Mouse (Mus musculus): ENCODE data around the gene Wdsub1.

DNA sequence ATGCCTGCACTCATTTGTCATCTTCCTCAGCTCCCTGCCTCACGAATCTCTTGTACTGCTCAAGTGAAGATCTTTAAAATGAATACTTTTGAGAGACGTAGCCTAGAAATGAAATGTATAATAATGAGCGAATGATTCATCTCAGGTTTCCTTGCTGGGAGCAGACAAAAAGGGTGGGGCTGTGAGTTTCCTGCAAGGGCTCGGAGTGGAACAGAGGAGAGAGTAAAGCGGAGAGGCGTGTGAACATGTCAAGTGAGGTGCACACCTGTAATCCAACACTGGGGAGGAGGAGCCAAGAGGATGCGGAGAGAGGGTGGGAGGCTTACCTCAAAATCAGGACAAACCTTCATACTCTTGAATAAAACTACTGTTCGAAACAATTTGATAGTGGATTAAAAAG is 14.4 kb upstream of the Wdsub1 start:
- TF ChIP-seq POLR2A (IDR thresholded peaks at IDR 0.05; ENCODE audit: low read depth, low read length) (no peak), CTCF (IDR thresholded peaks at IDR 0.05; ENCODE audit: borderline replicate concordance, insufficient read depth, low read length) (no peak)

Data from embryonic fibroblast, embryonic 13.5 days (primary cell).